Mouse (Mus musculus) lung, postnatal 0 days (tissue): ENCODE results near the gene Plcb2.

Experiments
- CTCF ChIP-seq: IDR thresholded peaks from 2 replicates; pipeline ENCODE4 v1.5.1; 2016; ENCODE audit warnings: antibody characterized with exemption, mild to moderate bottlenecking
- EP300 ChIP-seq: IDR thresholded peaks from 2 replicates; pipeline ENCODE4 v1.6.1; 2016; ENCODE audit warnings: antibody characterized with exemption, mild to moderate bottlenecking, control low read depth

DNA sequence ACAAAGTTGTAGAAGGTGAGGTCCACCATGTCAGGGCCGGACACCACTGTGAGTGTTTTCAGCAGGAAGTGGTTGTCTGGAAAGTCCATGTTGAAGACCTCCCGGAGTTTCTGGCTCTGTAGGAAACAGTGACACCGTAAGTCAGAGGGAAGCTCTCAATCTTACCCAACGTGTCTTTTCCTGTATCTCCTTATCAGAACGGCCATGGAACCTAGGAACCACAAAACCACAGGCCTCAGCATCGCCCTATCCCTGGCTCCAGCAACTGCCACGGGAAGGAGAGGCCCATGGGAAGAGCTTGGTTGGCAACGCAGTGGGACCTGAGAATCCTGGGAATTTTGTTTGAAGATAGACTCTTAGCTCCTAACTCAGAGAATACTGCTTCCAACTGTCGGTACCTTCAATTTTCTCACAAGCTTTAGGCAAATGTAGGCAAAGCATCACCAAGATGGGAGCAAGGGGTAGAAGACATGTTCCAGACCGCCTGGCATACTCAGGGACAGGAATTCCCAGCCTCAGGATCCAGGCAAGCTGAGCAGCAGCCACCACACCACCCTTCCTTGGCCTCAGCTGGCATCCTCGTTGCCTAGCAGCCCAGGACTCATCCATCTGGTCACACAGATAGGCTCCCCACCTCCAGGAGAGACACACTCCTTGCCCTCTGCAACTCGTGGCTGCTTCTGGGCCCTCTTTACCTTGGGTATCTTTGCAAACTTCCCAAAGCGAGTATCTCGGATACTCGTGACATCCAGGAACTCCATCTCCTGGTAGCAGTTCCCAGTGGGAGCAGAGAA is 4.3 kb downstream of the Plcb2 start:
- no peak for TF ChIP-seq CTCF
- TF ChIP-seq EP300 = no peak
